Mouse (Mus musculus) brown adipose tissue, adult 24 weeks (tissue): ENCODE data around the gene Pias4. TPM values are rescaled to one million over a fixed set of nuclear protein-coding genes. Genes with fewer than 3 reads are reported as not detected.
A peak's percentile ranks its signal among the peaks of the same experiment; 100 is the strongest.
"Not testable (repeated sequence)": the region's sequence is repeated elsewhere in the genome, so short reads cannot be mapped to it uniquely, and the experiment has no call there.

Experiments used
- H3K27ac ChIP-seq: fragments of 200-500 bp; replicated peaks from 2 replicates; pipeline ENCODE4 v1.5.1; 2012; ENCODE audit warnings: low read depth, mild to moderate bottlenecking, low read length
- H3K4me1 ChIP-seq: fragments of 200-500 bp; 2 replicates; pipeline ENCODE4 v1.6.1; 2012; ENCODE audit warnings: low read length, mixed read lengths; ENCODE audit not compliant: control insufficient read depth, insufficient read depth, insufficient read length
- H3K4me3 ChIP-seq: fragments of 200-500 bp; 2 replicates; pipeline ENCODE4 v1.5.1; 2012; ENCODE audit warnings: low read depth, mild to moderate bottlenecking, low read length, moderate library complexity; ENCODE audit not compliant: insufficient read depth
- polyA plus RNA-seq: library from polyadenylated mRNA; stranded (reverse); fragments of >200 nt; gene quantifications from 2 replicates; pipeline ENCODE4 v1.2.4, GENCODE M21; 2012; ENCODE audit not compliant: missing spikeins, insufficient read depth, insufficient read length

Gene Pias4
- polyA plus RNA-seq = 10.3 and 13.4 TPM in 2 replicates

GRCm38 (mm10) chr10:81167200-81168086, at the start of gene Pias4:
Pias4 (minus strand) TSS chr10:81167923.
- peak within 1 kb of the TSS; percentile 74 for H3K4me3 ChIP-seq
- peak within 1 kb of the TSS; percentile 59 for H3K27ac ChIP-seq
- peaks cover 7% of the 10 kb centered on the region for H3K4me1 ChIP-seq

GRCm38 (mm10) chr10:81217267-81217666, 49.5 kb upstream of the Pias4 start:
- not testable (repeated sequence) for H3K4me3 ChIP-seq, H3K27ac ChIP-seq, H3K4me1 ChIP-seq

GRCm38 (mm10) chr10:81216810-81217209, 49.1 kb upstream of the Pias4 start:
- Histone ChIP-seq H3K4me3 (no peak overlapping the region), H3K27ac (no peak overlapping the region), H3K4me1 (no peaks in the 10 kb centered on the region)

GRCm38 (mm10) chr10:81216260-81216659, 48.5 kb upstream of the Pias4 start:
- Histone ChIP-seq H3K27ac (no peak overlapping the region), H3K4me1 (no peaks in the 10 kb centered on the region), H3K4me3 (no peak overlapping the region)

- H3K4me3 ChIP-seq = no peak overlapping the region
- H3K4me1 ChIP-seq = no peaks in the 10 kb centered on the region
- H3K27ac ChIP-seq = no peak overlapping the region
Measured at GRCm38 (mm10) chr10:81210154-81210553, 42.4 kb upstream of the Pias4 start.

- no peak overlapping the region for H3K27ac ChIP-seq
- no peak overlapping the region for H3K4me3 ChIP-seq
Measured at GRCm38 (mm10) chr10:81204137-81204536, 36.4 kb upstream of the Pias4 start.

GRCm38 (mm10) chr10:81202978-81203720, 35.4 kb upstream of the Pias4 start:
- Histone ChIP-seq H3K27ac (no peak overlapping the region), H3K4me3 (no peak overlapping the region), H3K4me1 (no peaks in the 10 kb centered on the region)

More at GRCm38 (mm10) chr10:81204137-81204536, 36.4 kb upstream of the Pias4 start:
- H3K4me1 ChIP-seq = no peaks in the 10 kb centered on the region

- no peaks in the 10 kb centered on the region for H3K4me1 ChIP-seq
- H3K4me3 ChIP-seq = no peak within 1 kb of the TSS
- H3K27ac ChIP-seq = no peak within 1 kb of the TSS
Measured at GRCm38 (mm10) chr10:81201807-81202758, 34.4 kb upstream of the Pias4 start, which contains the start of gene Nmrk2. Nmrk2 (minus strand) TSS chr10:81202051.

- H3K4me1 ChIP-seq = no peaks in the 10 kb centered on the region
- H3K27ac ChIP-seq = no peak overlapping the region
- H3K4me3 ChIP-seq = no peak overlapping the region
Measured at GRCm38 (mm10) chr10:81200605-81201287, 33.0 kb upstream of the Pias4 start.

- H3K27ac ChIP-seq = no peak overlapping the region
- no peaks in the 10 kb centered on the region for H3K4me1 ChIP-seq
- H3K4me3 ChIP-seq = no peak overlapping the region
Measured at GRCm38 (mm10) chr10:81200141-81200540, 32.4 kb upstream of the Pias4 start.

GRCm38 (mm10) chr10:81198990-81199389, 31.3 kb upstream of the Pias4 start:
- H3K4me1 ChIP-seq = no peaks in the 10 kb centered on the region; the same call in 1 of the 2 replicates
- no peak overlapping the region for H3K4me3 ChIP-seq
- H3K27ac ChIP-seq = no peak overlapping the region

- Histone ChIP-seq H3K27ac (no peak overlapping the region), H3K4me1 (peaks cover under 1% of the 10 kb centered on the region), H3K4me3 (no peak overlapping the region)
Measured at GRCm38 (mm10) chr10:81198230-81198629, 30.5 kb upstream of the Pias4 start.

GRCm38 (mm10) chr10:81197305-81197704, 29.6 kb upstream of the Pias4 start:
- H3K4me3 ChIP-seq = no peak overlapping the region
- H3K4me1 ChIP-seq = peaks cover 5% of the 10 kb centered on the region
- H3K27ac ChIP-seq = no peak overlapping the region

- H3K4me3 ChIP-seq = no peak overlapping the region
- peaks cover 5% of the 10 kb centered on the region for H3K4me1 ChIP-seq
- H3K27ac ChIP-seq = no peak overlapping the region
Measured at GRCm38 (mm10) chr10:81196470-81197065, 28.8 kb upstream of the Pias4 start.
